Mouse (Mus musculus) retina, adult 2 months (tissue): ENCODE measurements around the gene Chkb.
"Not testable (repeated sequence)": the region's sequence is repeated elsewhere in the genome, so short reads cannot be mapped to it uniquely, and the experiment has no call there.

Source experiments
- DNase-seq: peaks from one replicate; pipeline ENCODE4 v3.0.0-alpha.2; 2012; ENCODE audit warnings: low read depth, low spot score

Chkb gene

DNA sequence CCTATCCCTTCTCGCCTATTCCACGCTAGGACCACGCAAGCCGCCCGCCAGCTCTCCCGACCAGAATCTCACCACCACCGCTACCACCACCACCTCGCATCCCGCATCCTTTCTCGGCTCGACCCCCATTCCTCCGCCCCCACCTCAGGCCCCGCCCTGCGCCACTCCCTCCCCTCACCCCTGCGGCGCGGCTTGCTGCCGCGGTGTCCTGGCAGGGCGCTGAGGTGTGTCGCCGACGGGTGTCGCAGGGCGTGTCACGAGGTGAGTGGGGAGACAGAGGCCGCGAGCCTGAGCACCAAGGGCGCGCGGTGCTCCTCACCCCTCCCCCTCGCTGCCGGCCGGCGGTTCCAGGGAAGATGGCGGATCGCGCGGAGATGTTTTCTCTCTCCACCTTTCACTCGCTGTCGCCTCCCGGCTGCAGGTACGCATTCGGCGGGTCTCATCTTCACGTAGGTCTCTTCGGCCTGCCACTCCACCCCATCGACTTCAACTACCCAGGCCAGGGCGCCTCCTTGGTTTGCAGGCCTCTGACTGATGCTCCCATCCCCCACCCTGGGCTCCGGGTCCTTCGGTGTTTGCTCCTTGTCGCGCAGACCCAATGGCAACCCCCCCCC is 24.3 kb upstream of the Chkb start, which contains the start of gene Mapk8ip2:
Gene Mapk8ip2 (plus strand): TSS at position 49 of the 614 bp plus-strand sequence.
- no peak for DNase-seq

DNA sequence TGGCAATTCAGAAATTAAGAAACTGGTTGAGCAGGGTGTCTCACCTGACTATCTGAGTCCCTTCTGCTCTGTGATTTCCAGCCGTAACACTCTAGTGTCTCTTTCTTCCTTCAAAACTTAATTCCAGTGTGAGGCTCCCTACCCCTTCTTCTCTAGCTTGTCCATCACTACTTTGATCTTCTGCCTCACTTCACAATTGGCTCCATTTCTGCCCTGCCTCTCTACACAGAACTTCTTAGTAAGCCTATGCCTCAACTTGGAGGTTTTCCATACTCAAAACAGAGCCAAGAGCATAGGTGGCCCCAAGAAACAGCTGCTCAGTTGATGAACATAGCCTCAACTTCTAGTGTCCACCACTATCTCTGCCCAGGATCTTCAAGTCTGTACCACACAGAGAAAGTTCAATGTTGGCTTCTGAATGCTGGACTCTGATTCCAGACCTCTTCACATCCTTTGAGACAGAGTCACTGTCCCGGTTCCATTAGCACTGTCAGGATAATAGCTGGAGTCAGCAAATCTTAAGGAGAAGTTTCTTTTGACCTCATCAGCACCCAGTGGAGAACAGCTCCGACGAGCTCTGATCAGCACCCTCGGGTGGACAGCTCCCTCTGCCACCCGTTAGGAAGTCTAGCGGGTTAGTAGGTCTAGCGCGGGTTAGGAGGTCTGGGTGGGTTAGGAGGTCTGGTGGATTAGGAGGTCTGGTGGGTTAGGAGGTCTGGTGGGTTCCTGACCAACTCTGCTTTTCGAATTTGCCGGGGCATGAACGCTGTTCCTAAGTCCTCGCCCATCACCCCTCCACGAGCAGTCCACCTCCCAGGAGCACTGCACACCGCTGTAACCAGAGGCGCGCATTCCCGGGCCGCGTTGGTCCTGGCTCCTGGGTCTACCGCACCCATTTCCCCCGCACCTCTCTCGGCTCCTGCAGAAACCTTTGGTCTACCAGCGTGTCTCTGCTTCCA is 23.5 kb upstream of the Chkb start:
- DNase-seq, result no peak

DNA sequence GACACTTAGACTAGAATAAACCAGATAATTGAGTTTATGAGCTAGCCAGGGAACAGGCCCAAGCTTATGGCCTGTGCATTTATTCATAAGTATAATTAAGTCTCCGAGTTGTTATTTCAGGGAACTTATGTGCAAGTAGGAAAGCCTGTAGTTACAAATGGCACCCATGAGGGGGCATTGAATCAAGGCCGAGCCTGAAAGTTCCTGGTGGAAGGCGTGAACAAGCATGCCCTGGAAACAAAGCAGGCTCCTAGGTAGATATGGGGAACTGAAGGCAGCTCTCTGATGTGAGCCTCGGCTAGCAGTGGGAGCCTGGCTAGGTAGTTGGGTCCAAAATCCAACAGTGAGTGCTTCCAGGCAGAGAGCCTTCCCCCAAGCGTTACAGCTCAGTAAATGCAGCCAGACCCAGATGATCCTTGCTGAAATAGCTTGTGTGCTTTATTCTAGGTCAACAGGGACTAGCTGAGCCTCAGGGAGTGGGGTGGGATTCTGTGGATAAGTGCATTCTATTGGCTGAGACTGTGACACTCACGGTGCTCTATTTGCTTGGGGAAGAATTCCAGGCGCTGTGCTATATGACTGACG is 12.9 kb upstream of the Chkb start:
- no peak for DNase-seq

DNA sequence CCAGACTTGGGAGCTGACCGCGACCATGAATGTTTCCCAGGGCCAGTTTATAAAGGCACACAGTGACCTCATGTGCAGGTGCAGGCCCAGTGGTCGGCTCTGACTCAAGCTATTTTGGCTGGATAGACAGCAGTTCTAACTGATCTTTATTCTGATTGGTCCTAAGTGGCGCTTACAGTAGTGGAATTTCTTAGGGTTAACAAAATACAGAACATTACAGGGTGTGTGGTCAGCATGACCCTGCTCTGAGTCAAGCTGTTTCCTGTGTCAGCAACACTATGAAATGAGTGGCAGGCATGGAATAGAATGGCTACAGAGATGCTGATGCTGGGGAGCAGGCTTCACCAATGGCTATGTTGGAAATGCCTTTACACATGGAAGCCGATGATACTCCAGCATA is 6.2 kb upstream of the Chkb start:
- no peak for DNase-seq

DNA sequence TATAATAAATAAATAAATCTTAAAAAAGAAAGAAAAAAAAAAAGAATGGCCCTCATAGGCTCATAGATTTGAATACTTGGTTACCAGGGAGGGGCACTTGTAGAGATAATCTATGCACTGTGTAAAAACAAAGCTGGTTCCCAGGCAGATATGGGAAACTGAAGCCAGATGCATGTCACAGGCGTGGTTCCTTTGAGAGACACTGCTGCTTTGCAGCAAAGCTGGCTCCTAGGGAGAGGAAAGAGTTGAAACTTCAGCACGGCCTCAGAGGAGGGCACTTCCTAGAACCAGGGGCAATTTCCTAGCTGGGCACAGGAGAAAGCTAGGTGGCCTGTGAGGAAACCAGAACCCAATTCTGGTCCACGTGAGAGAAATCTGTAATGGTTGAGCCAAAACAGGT is 4.4 kb upstream of the Chkb start:
- no peak for DNase-seq

- no peak for DNase-seq
Measured at GRCm38 (mm10) chr15:89432946-89433345, 3.2 kb upstream of the Chkb start.

- no peak for DNase-seq
Measured at GRCm38 (mm10) chr15:89431806-89432205, 2.1 kb upstream of the Chkb start.

DNA sequence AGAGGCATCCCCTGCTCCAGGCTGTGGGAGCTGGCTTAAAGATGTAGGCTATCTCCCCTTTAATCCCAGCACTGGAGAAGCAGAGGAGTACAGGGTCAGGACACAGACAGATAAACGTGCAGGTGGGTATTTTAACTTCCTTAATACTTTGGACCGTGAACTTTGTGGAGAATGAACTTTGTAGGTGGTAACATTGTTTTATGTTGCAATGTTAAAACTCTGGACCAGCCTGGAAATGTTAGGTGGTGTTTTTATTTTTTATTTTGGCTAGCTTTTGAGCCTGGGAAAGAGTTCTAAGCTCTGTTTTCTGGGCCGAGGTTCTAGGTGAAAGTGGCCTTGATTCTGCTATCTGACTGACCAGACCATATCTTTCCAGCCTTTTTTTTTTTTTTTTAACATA is 1.6 kb upstream of the Chkb start:
- DNase-seq, result no peak

DNA sequence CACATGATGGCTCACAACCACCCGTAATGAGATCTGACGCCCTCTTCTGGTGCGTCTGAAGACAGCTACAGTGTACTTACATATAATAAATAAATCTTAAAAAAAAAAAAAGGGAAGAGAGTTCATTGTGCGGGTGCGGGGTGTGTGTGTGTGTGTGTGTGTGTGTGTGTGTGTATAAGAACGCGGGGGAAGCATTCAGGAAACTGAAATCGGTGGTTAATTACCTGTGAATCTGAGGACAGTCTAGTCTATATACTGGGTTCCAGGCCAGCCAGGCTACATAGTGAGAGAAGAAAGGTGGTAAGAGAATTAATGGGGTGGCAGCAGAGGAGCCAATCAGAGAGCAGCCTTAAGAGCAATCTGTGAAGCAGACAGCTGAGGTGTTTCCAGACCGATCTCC is 1.1 kb upstream of the Chkb start:
- DNase-seq, result not testable (repeated sequence)

GRCm38 (mm10) chr15:89430341-89430740 is 633 bp upstream of the Chkb start:
- no peak for DNase-seq

DNA sequence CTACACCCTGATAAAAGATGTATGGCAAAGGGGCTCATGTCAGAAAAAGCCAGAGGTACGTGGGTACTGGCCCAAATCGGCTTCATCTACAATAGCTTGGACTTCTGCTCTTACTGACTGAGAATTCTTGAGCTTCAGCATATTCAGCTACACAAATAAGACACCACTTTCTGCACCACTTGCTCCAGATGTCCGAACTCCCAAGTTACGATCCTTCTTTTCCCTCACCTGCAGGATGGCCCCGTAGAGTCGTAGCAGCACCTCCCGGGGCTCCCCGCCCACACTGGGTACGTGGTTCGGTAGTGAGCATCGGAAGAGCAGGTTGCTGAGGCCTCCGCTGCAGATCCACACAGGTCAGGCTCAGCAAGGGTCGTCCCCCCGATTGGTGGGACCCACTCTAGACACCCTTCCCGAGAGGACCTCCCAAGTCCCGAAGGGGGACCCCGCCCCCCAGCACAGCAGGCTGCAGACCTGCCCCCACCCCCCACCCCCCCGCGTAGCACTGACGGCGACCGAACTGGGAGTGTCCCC is 822 bp downstream of the Chkb start:
- no peak for DNase-seq

- DNase-seq, result no peak
Measured at GRCm38 (mm10) chr15:89428136-89428790, 1.4 kb downstream of the Chkb start.

DNA sequence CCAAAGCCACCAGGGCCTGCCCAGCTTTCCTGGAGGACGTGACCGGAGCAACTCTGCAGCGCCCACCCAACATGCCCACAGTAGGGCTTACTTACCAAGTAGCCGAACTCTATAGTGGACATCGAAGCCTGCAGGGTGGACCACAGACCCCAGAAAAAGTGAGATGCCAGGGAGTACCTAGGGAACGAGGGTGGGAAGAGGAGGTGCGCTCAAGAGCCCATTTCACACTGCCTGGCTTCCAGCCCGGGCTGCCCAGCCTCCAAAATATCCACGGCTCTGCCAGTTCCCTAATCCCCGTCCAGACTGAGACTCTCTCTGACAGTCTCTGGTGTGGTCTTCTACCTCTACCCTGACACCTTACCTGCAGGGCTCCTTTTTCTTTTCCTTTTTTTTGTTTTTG is 3.0 kb downstream of the Chkb start:
- DNase-seq, result no peak

- no peak for DNase-seq
Measured at GRCm38 (mm10) chr15:89425711-89426121, 4.0 kb downstream of the Chkb start, which contains the start of gene Cpt1b. Gene Cpt1b (minus strand): TSS chr15:89425863.

DNA sequence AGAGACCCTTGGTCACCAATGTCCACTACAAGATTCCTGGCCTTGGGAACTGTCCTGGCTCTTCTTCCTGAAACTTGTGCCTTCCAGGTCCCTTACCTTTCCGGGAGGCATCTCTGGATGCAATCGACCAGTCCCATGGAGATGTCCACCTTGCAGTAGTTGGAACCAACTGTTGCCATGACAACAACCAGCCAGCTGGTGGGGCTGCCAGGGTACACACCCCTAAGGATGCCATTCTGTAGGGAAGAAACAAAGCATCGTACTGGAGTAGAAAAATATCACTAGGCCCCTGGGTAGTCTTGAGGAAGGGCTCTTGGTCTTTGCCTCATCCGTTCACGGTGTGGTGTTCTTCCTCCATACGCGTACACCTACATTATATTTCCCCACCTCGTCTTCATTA is 5.1 kb downstream of the Chkb start:
- no peak for DNase-seq

- DNase-seq, result no peak
Measured at GRCm38 (mm10) chr15:89421938-89422337, 7.8 kb downstream of the Chkb start.

DNA sequence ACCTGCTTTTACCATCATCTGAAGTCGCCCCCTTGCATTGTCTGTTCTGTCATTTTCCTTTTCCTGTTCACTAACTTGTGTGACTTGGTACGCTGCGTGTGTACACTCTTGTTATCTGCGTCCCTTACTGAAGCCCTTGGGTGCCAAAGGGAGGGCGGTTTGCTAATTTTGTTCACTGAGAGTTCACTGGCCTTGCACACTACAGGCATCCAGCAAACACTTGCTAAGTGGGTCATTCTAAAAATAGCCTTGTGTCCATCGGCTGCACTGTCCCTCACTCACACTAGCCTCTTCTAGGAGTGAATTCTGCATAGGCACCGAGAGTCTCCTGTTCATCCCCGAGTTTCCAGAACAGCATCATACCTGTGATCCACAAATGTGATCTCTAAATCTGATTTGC is 14.4 kb downstream of the Chkb start:
- DNase-seq, result no peak

DNA sequence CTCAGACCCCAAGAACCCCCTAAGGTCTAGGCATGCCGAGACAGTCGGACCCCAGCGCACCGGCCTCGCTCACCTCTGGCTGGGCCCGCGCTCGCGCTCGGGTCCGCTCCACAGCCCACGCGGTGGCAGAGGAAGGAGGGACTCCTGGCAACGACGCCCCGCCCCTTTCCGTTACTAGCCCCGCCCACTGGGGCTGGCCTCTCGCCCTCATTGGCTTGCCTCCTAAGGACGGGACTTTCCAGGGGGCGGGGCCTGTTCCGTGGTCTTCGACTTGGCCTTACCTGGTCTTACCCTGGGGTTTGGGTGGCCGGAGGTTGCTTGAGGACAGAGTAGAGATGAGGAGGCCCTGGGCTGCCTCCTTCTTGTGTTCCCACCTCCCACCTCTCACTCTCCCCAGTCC is 19.6 kb downstream of the Chkb start, which contains the start of gene Syce3:
Gene Syce3 (minus strand): TSS at position 386 of the 400 bp plus-strand sequence.
- DNase-seq, result no peak

GRCm38 (mm10) chr15:89406691-89407090 is 23.0 kb downstream of the Chkb start:
- no peak for DNase-seq

DNA sequence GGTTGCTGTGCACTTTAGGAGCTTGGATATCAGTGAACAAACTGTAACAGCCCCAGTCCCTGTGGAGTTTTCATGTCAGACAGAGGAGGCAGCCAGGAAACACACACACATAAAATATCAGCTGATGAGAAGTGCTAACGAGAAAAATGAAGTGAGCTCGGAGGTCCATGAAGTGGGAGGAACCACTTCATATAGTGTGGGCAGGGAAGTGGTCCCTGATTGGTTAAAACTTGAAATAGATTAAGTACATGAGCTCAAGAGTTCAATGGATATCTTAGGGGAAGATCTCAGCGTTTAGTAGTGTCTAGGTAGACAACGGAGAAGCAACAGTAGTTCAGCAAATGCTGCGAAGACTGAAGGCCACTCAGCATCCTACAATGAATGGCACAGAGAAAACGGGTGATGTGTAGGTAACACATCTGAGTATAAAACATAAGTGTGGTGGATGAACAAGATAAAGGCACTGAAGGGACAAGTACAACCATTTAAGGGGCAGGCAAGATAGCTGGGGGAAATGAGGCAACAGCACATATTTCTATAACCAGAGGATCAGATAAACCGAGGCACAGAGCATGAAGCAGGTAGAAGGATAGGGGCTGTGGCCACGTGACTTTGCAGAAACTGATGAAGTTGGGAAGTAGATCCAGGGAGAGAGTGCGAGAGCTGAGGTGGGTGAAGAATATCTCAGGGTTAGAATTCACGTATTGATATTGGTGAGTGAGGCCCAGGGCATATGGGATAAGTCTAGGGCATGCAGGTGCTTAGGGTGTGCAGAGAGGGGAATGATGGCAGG is 24.7 kb downstream of the Chkb start:
- DNase-seq, result no peak

DNA sequence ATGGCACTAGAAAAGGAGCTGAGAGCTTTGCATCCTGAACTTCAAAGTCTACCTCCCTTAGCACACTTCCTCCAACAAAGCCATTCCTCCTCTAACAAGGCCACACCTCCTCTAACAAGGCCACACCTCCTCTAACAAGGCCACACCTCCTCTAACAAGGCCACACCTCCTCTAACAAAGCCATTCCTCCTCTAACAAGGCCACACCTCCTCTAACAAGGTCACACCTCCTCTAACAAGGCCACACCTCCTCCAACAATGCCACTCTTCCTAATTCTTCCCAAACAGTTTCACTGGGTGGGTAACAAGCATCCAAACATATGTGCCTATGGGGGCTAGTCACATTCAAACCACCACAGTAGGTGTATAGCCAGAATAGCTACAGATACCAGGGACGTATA is 27.2 kb downstream of the Chkb start:
- no peak for DNase-seq
